ENCODE assay signal across 8 mouse cellular contexts in genomic region chr2:65929927-65930326, GRCm38 (mm10).
A peak's percentile ranks its signal among the peaks of the same experiment; 100 is the strongest.
DNase-seq lines count a peak whose midpoint lies in the region; ATAC-seq and TF ChIP-seq lines count a peak whose summit lies in the region.

No protein-coding gene starts in this region.

- no peak overlapping the region for H3K27ac ChIP-seq in heart, embryonic 13.5 days (replicated peaks)
- H3K27ac ChIP-seq in hindbrain, embryonic 10.5 days, result peak overlapping the region; percentile 91
- peak overlapping the region; percentile 64; the same call in 1 of the 2 replicates for H3K27ac ChIP-seq in limb, embryonic 12.5 days
- H3K27ac ChIP-seq in gastrocnemius, adult 2 months, result no peak overlapping the region

- 0 out of 2 replicates have a peak, but pooled peaks cover 3% of the 10 kb centered on the region for H3K4me1 ChIP-seq in heart, embryonic 13.5 days
- H3K4me1 ChIP-seq in hindbrain, embryonic 10.5 days (replicated peaks), result peaks cover 50% of the 10 kb centered on the region
- H3K4me1 ChIP-seq in limb, embryonic 12.5 days (replicated peaks), result peaks cover 12% of the 10 kb centered on the region

- H3K27me3 ChIP-seq in heart, embryonic 13.5 days (replicated peaks), result no peaks in the 10 kb centered on the region
- H3K27me3 ChIP-seq in hindbrain, embryonic 10.5 days (ENCODE audit: insufficient read depth, poor library complexity, severe bottlenecking), result no peaks in the 10 kb centered on the region
- no peaks in the 10 kb centered on the region for H3K27me3 ChIP-seq in limb, embryonic 12.5 days

- 55% methylated on average over 11 of the region's 11 CpGs for WGBS in heart, embryonic 13.5 days
- 55% methylated on average over 11 of the region's 11 CpGs for WGBS in hindbrain, embryonic 10.5 days
- WGBS in limb, embryonic 12.5 days, result 35% methylated on average over 11 of the region's 11 CpGs

- intact Hi-C loops in heart, postnatal 14 days (cut with DNase I), result no loop called here
- intact Hi-C loops in gastrocnemius, adult 2 months (cut with DNase I), result no loop called here
- intact Hi-C loops in heart, postnatal 36 days (cut with DNase I), result no loop called here

- H3K4me3 ChIP-seq in heart, embryonic 13.5 days, result no peak overlapping the region
- peak overlapping the region; percentile 57 for H3K4me3 ChIP-seq in hindbrain, embryonic 10.5 days
- H3K4me3 ChIP-seq in limb, embryonic 12.5 days (replicated peaks), result no peak overlapping the region
- no peak overlapping the region for H3K4me3 ChIP-seq in gastrocnemius, adult 2 months

- ATAC-seq in heart, embryonic 13.5 days (ENCODE audit: extremely low read depth, insufficient number of reproducible peaks, low FRiP score, low TSS enrichment), result no peak
- no peak; the same call in 1 of the 2 replicates for ATAC-seq in limb, embryonic 12.5 days (ENCODE audit: insufficient number of reproducible peaks, insufficient read depth, low FRiP score, low TSS enrichment, low read depth)

- no peaks in the 10 kb centered on the region for H3K36me3 ChIP-seq in heart, embryonic 13.5 days
- no peaks in the 10 kb centered on the region for H3K36me3 ChIP-seq in hindbrain, embryonic 10.5 days
- H3K36me3 ChIP-seq in limb, embryonic 12.5 days, result no peaks in the 10 kb centered on the region

- H3K9me3 ChIP-seq in heart, embryonic 13.5 days, result no peaks in the 10 kb centered on the region
- no peaks in the 10 kb centered on the region for H3K9me3 ChIP-seq in hindbrain, embryonic 10.5 days
- H3K9me3 ChIP-seq in limb, embryonic 12.5 days, result no peaks in the 10 kb centered on the region

- H3K4me2 ChIP-seq in heart, embryonic 13.5 days, result peak overlapping the region; percentile 8; the same call in 1 of the 2 replicates
- H3K4me2 ChIP-seq in limb, embryonic 12.5 days, result peak overlapping the region; percentile 39

- no peak for DNase-seq in heart, postnatal 14 days
- DNase-seq in hindbrain, embryonic 10.5 days (ENCODE audit: low spot score), result peak; percentile 43
- peak; percentile 70 to 74 for DNase-seq in right cerebral cortex, adult 2 months (ENCODE audit: low spot score in 2 of 2)
- DNase-seq in gastrocnemius, adult 2 months, result no peak
- DNase-seq in heart, postnatal 36 days, result no peak
- DNase-seq in gastrocnemius, postnatal 10 days, result no peak

- no peak overlapping the region for H3K9ac ChIP-seq in heart, embryonic 13.5 days
- no peak overlapping the region for H3K9ac ChIP-seq in limb, embryonic 12.5 days (replicated peaks)

- TF ChIP-seq CTCF in gastrocnemius, adult 2 months (IDR thresholded peaks at IDR 0.05), result no peak

Comparison
In these comparisons a context has a peak if more than half of its experiments do, and no peak if none do; other contexts are left out.
1. H3K27ac ChIP-seq: peak in hindbrain, embryonic 10.5 days (single experiment) and limb, embryonic 12.5 days (single experiment); none in heart, embryonic 13.5 days (single experiment) and gastrocnemius, adult 2 months (single experiment).
2. DNase-seq: peak in hindbrain, embryonic 10.5 days (single experiment) and right cerebral cortex, adult 2 months (2 of 2); none in heart, postnatal 14 days (0 of 2), gastrocnemius, adult 2 months (single experiment), heart, postnatal 36 days (0 of 2) and gastrocnemius, postnatal 10 days (single experiment).